8 mouse cellular contexts compared by ENCODE assay signal in the genomic region with DNA sequence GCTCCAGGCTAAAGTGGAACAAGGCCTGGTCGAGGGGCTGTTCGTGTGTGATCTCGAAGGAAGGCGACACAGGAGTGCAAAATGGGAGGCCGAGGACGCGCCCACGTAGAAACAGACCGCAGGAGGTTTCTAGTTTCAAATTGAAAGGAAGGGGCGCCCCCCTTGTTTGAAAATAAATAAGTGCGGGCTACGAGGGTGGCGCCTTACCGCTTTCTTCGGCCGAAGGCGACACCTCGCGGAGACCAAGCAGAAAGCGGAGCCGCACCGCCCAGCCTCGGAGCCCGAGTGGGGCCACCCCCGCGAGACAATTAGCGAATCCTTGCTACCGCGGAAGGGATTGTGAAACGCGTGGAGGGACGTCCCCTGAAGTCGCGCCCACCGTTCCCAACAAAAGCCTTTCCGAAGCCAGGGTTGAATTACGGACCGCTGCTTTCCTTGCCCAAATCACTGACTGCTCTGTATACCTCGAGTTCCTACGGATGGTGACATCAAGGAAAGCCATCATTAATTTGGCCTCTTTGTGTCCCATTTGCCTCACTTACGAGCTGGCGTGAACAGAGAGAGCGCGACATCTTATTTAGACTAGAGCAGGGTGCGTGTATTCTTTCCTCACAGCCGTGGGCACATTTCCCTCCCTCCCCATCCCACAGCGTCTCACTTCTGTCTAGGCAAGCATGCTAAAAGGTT. TPM values are rescaled to one million over a fixed set of nuclear protein-coding genes. Genes with fewer than 3 reads are reported as not detected.
DNase-seq lines count a peak whose midpoint lies in the region; ATAC-seq and TF ChIP-seq lines count a peak whose summit lies in the region.

No protein-coding gene starts in this region.

- H3K27ac ChIP-seq in intestine, postnatal 0 days (ENCODE audit: low read depth, low read length), result peak overlapping the region; percentile 80; the same call in 1 of the 2 replicates
- peak overlapping the region; percentile 96 for H3K27ac ChIP-seq in midbrain, embryonic 10.5 days (replicated peaks)

- H3K9me3 ChIP-seq in intestine, postnatal 0 days (ENCODE audit: control insufficient read depth), result no peaks in the 10 kb centered on the region
- no peaks in the 10 kb centered on the region for H3K9me3 ChIP-seq in midbrain, embryonic 10.5 days (replicated peaks)

- H3K4me1 ChIP-seq in intestine, postnatal 0 days (replicated peaks; ENCODE audit: control insufficient read depth, insufficient read depth, low read length), result no peaks in the 10 kb centered on the region
- H3K4me1 ChIP-seq in midbrain, embryonic 10.5 days, result peaks cover 29% of the 10 kb centered on the region

- no peaks in the 10 kb centered on the region for H3K36me3 ChIP-seq in intestine, postnatal 0 days (ENCODE audit: control insufficient read depth, insufficient read depth)
- H3K36me3 ChIP-seq in midbrain, embryonic 10.5 days, result peaks cover 26% of the 10 kb centered on the region

- peak; percentile 62 for ATAC-seq in granulocyte monocyte progenitor cell, adult 5-6 weeks (replicated peaks; ENCODE audit: poor library complexity, severe bottlenecking)
- ATAC-seq in intestine, postnatal 0 days, result peak; percentile 71
- ATAC-seq in erythroid progenitor cell, adult 5-6 weeks (replicated peaks; ENCODE audit: low FRiP score, poor library complexity, severe bottlenecking), result no peak

- intact Hi-C loops in left cerebral cortex, postnatal 4 days (cut with DNase I), result loop anchor here (1.0 to 5.0 kb wide), 2 partner anchors 268 to 615 kb away; no protein-coding TSS in a partner anchor

- no peaks in the 10 kb centered on the region for H3K27me3 ChIP-seq in intestine, postnatal 0 days (replicated peaks; ENCODE audit: control insufficient read depth, insufficient read depth, low read length)
- peaks cover 25% of the 10 kb centered on the region for H3K27me3 ChIP-seq in midbrain, embryonic 10.5 days (ENCODE audit: low read depth, poor library complexity, severe bottlenecking)

- H3K9ac ChIP-seq in intestine, postnatal 0 days (ENCODE audit: low read depth, low read length), result peak overlapping the region; percentile 40; the same call in 1 of the 2 replicates

- DNase-seq in adrenal gland, postnatal 14 days, result peak; percentile 90
- DNase-seq in embryo, embryonic 11.5 days (ENCODE audit: low read depth, low spot score), result peak; percentile 84
- DNase-seq in left cerebral cortex, postnatal 4 days, result peak; percentile 94
- peak; percentile 89 for DNase-seq in midbrain, embryonic 10.5 days (ENCODE audit: low spot score)
- DNase-seq in skeletal muscle tissue, adult 2 months (ENCODE audit: low read depth, low spot score), result peak; percentile 56

- peak; percentile 89 for TF ChIP-seq CTCF in intestine, postnatal 0 days (IDR thresholded peaks at IDR 0.05; ENCODE audit: low read depth)

- peak overlapping the region; percentile 82 for H3K4me3 ChIP-seq in intestine, postnatal 0 days (ENCODE audit: low read depth, low read length)
- peak overlapping the region; percentile 94 for H3K4me3 ChIP-seq in midbrain, embryonic 10.5 days

- peak overlapping the region; percentile 94 for H3K4me2 ChIP-seq in intestine, postnatal 0 days (replicated peaks; ENCODE audit: low read depth)

- 3% methylated on average over 47 of the region's 47 CpGs for WGBS in intestine, postnatal 0 days
- under 1% methylated on average over 47 of the region's 47 CpGs for whole genome bisulfite sequencing in midbrain, embryonic 10.5 days

RNA-seq across cellular contexts. Expression of gene Mycn, which starts 0.8 kb away (rescaled TPM):
- 7.8 and 7.9 TPM in 2 replicates for total RNA-seq in adrenal gland, postnatal 14 days (2021)
- not detected in 2 replicates for total RNA-seq in granulocyte monocyte progenitor cell, adult 5-6 weeks (2014; fragmentation: Nextera tagmentation)
- total RNA-seq in granulocyte monocyte progenitor cell, adult 5-6 weeks (2017), result 0.26 TPM in 1 of 2 replicates, not detected in the other
- 18.2 and 21.3 TPM in 2 replicates for polyA plus RNA-seq in intestine, postnatal 0 days (2015; fragmentation: Nextera tagmentation; extraction: Ambion mirVana)
- total RNA-seq in left cerebral cortex, postnatal 4 days (2021), result 10 to 100 TPM; 65.1 to 68.8 TPM
- 119 and 141 TPM in 2 replicates for polyA plus RNA-seq in midbrain, embryonic 10.5 days (2016; fragmentation: Nextera tagmentation; extraction: Ambion mirVana)
- total RNA-seq in erythroid progenitor cell, adult 5-6 weeks (2015; ENCODE audit: low replicate concordance), result not detected in 2 replicates
- total RNA-seq in erythroid progenitor cell, adult 5-6 weeks (2017; ENCODE audit: low replicate concordance), result 1.0 TPM in 1 of 2 replicates, not detected in the other
